Mouse (Mus musculus) thymus, postnatal 4 days (tissue): ENCODE measurements at regions not wholly inside any gene's neighbourhood (a gene's known extent, or its start where the extent isn't known, plus 50 kb on each side); places are given as distances from the start of the nearest gene placed in this dataset.

Experiments
- DNase-seq: peaks from one replicate; pipeline ENCODE4 v3.0.0; 2021

- DNase-seq, result no peak
These were observed 340.8 kb upstream of the Mki67 start for GRCm38 (mm10) chr7:136056876-136057484.

DNA sequence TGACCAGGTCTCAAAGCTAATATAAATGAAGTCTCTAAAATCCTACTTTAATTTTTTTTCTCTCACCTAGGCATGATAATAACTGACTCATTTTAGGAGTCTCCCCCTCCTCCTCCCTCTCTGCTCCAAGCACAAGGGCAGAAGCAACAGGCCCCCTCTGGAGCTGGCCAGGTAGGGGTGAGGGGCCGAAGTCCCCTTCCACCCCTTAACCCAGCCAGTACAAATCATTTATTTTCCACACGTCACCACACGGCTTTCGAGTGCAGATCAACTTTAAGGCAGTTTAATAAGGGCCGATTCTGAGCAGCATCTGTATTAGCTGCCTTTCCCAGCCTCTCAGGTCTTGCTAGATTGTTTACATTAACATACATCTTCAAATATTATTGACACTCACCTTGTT is 342.2 kb upstream of the Mki67 start:
- DNase-seq, result no peak

- DNase-seq, result no peak
These were observed 342.9 kb upstream of the Mki67 start for GRCm38 (mm10) chr7:136058751-136059681.

DNA sequence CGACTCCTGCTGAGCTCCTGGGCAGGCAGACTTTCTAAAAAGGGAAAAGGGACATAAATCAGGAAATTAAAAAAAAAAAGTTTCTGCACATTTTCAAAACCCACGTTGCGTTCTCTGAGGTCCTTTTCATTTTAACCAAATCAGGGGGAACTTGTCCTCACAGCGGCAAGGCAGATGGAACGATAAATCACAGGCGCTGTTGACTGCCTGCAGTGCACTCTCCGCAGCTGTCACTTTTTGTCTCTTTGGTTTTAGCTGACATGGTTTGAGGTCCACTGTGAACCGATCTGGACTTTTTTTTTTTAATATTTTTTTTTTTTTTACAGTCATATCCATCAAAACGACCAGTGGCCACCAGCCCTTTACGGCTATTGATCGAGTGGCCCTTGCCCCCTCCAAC is 343.7 kb upstream of the Mki67 start:
- no peak for DNase-seq

DNA sequence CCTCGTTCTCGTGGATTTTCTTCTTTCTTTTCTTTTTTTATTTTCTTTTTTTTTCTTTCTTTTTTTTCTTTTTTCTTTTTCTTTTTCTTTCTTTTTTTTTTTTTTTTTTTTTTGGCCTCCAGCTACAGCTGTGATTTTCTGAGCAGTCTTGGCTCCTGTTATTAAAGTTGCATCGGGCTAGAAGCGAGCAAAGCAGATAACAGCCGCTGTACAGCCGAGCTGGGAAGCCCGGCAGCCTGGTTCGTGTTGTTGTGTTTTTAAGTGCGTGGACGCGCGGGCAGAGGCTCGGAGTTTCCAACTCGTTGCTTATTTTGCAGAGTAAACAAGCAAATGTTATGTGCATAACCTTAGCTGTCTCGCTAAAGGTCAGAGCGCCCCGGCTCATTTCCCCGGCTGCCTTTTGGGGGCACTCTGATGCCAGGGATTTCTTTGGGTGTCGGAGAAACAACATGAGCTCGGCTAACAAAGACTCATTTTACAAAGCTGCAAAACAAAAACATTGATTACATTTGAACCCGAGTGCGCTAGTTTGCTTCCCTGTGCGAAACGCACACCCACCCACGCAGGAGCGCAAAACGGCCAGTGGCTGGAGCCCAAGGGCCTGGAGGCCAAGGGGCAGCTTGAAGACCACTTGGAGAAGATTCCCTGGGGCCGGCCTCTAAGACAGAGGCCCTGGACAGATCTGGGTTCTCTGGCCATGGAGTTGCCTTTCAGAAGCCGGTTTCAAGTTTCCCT is 344.3 kb upstream of the Mki67 start:
- DNase-seq, result peak; percentile 18

- no peak for DNase-seq
These were observed 346.5 kb upstream of the Mki67 start for GRCm38 (mm10) chr7:136062658-136063057.

- no peak for DNase-seq
These were observed 349.0 kb upstream of the Mki67 start for GRCm38 (mm10) chr7:136065038-136065678.

DNA sequence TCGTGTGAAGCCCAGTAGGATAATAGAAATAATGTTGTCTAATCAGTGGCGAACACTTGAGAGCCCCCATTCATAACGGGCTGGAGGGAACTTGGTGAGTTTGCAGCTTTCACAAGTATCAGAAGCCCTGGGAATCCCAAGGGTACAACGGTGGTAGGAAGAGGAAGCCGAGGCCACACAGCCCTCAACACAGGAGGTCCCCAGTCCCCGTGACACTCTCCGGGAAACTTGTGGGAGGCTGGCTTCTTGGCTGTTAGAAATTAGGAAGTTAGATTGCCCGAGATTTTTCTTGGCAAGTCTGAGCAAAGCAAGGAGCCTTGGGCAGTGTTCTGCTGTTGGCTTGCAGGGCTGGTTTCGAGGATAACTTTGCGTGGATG is 349.5 kb upstream of the Mki67 start:
- DNase-seq, result no peak

- DNase-seq, result no peak
These were observed 354.7 kb upstream of the Mki67 start for GRCm38 (mm10) chr7:136070881-136071280.

GRCm38 (mm10) chr7:136071331-136071730 is 355.2 kb upstream of the Mki67 start:
- DNase-seq, result no peak

DNA sequence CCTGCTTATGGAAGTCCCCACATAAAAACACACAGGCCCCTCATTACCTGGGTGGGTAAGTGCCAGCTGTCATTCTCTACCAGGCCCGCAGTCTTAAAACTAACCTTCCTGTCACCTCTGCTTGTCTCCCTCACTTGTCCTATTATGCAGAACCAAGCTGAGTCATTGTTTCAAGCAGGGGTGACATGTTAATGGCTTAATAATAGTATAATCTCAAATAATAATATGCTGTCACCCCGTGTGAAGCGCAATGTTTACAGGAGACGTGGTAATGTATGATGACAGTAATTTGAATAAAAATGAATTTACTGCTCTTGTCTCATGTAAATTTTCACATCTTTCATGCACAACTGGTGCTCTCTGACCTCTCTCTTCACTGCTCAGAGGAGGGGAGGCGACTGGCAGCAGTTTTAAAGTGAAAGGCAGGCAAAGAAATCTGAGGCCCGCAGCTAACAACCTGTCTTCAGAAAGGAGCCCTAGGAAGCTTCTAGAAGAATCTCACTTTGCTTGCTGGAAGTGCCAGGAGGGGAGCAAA is 357.2 kb upstream of the Mki67 start:
- no peak for DNase-seq

DNA sequence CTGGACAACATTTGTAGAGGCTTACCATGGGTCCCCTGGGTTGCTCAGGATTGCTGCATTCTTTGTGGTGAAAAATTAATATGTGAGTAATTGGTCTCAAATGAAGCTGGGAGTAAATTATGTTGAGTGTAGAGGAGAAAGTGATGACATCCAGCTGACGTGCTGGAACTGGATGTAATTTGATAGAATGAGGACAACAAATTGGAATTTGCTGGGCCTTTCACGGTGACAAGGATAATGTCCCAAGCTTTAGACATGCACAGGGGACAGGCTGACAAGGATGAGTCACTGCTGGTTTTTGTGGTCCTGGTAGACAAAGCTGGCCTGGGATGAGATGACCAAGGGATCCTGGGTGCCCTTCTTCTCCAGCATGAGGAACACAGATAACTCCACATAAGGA is 357.9 kb upstream of the Mki67 start:
- no peak for DNase-seq

- no peak for DNase-seq
These were observed 365.5 kb upstream of the Mki67 start for GRCm38 (mm10) chr7:136081534-136082252.

DNA sequence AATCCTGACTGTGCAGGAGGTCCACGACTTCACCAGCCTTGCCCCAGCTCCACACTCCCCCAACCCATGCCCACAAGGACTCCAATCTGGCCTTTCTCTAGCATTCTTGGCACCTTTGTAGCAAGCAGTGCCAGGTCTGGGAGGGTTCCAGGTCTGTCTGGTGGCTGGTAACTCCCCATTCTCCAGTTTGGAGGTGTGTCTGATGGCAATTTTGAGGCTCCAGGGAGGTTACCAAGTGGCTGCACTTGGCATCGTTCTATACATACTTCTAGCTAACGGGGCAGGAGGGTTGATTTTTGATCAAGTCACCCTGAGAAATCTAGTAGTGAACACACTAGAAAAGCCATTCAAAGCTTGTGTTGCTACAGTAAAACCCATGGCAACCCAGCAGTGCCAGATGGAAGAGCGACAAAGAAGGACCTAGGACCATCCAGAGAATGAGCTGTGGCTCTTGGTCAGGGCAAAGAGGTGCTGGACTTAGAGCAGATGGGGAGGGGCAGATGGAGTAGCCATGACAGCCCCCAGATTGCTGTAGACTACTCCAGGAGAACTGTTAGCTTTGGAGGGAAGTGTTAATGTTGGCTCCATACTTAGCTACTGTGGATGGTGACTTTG is 366.2 kb upstream of the Mki67 start:
- no peak for DNase-seq

GRCm38 (mm10) chr7:136083005-136083404 is 366.8 kb upstream of the Mki67 start:
- DNase-seq, result no peak

DNA sequence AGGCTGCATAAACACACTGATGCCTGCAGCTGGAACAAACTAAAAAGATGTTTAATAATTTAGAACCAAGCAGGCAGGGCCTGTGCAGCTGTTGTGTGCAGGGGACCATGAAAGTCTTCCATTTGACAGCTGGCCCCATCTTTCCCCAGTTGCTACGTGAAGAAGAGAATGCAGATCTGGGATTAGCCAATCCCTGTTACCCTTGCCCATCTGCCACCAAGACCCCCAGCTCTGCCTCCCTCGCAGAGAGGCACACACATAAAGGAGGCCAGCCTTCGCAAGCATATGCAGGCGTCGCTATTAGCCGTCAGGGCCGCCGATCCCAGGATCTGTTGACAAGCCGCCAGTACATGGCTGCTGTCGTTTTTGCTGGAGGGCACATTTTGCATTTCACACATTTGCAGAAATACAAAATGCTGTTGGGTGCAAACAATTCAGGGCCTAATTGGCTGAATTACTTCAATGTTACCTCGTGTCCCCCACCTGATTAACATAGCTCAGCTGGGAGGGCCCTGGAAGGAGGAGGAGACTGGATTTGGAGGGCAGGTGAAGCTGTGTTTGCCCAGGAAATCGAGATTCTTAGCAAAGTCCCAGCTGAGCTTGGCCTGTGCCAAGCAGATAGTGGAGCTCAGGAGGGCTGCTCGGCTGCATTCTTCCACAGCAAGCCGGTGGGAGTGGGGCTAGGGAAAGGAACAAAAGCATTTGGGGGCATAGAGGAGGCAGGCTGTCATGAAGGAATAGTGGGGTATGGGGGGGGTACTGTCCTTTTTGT is 367.6 kb upstream of the Mki67 start:
- DNase-seq, result no peak

GRCm38 (mm10) chr7:136088785-136089184 is 372.6 kb upstream of the Mki67 start:
- no peak for DNase-seq

DNA sequence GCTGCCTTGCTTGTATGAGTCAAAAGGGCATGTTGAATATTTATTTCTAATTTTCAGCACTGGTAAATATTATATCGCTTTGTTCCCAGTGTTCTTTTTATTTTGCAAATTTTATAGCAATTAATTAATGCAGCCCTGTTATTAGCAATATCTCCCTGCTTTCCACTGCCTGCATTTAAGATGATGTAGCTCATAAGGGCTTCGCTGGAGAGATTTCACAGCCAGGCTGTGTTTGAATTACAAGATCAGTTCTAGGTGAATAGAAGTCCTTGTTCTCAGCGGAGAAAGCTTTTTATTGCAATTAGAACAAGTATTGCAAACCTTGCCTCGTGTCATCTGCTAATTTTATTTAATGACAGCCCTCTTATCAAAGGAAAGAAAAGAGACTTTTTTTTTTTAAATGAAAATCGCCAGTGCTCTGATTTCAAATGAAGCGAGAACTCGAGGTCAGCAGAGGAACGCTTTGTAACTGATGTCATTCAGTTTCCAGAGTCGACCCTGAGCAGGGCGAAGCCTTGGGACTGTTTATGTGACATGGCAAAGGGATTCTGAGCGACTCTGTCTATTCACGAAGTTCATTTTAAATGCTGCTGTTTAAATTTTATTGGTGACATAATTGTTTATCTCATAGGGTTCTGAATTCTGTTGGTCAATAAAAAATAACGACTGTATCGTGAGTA is 378.7 kb upstream of the Mki67 start:
- no peak for DNase-seq

- no peak for DNase-seq
These were observed 387.9 kb upstream of the Mki67 start for GRCm38 (mm10) chr7:136104021-136104420.

DNA sequence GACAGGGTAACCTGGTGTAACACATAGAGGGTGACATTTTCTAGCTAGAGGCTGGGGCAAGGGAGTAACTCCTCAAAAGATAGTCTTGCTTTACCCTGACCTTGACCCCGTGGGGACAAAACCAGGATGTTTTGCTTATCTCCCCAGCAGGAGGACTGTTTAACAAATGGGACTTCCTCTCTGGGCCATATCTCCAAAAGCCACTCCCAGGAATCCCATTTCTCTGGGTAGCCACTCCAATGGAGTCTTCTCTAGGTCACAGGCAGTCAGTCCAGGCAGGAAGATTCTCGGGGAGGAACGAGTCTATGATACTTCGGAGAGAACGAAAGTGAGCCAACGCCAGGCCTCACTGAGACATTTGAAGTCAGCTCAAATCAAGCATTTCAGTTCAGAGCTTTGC is 396.0 kb upstream of the Mki67 start:
- DNase-seq, result no peak
